Mouse (Mus musculus): ENCODE results near the gene Gtf2i.

The Gtf2i gene

GRCm38 (mm10) chr5:134237936-134238760, 76.4 kb downstream of the Gtf2i start:
- DNase-seq: no peak

- no peak for DNase-seq
Observed at GRCm38 (mm10) chr5:134237508-134237907, 77.1 kb downstream of the Gtf2i start.

- DNase-seq: peak; percentile 82
Observed at GRCm38 (mm10) chr5:134236796-134237195, 77.8 kb downstream of the Gtf2i start.

GRCm38 (mm10) chr5:134236241-134236640, 78.3 kb downstream of the Gtf2i start:
- DNase-seq: no peak

GRCm38 (mm10) chr5:134235111-134235510, 79.4 kb downstream of the Gtf2i start:
- DNase-seq: peak; percentile 72

GRCm38 (mm10) chr5:134234205-134234604, 80.4 kb downstream of the Gtf2i start:
- DNase-seq: no peak

GRCm38 (mm10) chr5:134233244-134233651, 81.3 kb downstream of the Gtf2i start:
- DNase-seq: no peak

GRCm38 (mm10) chr5:134232568-134232967, 82.0 kb downstream of the Gtf2i start:
- DNase-seq: peak; percentile 86

- DNase-seq: peak; percentile 94
Observed at GRCm38 (mm10) chr5:134232111-134232510, 82.4 kb downstream of the Gtf2i start.

- DNase-seq: peak; percentile 67
Observed at GRCm38 (mm10) chr5:134231376-134231775, 83.2 kb downstream of the Gtf2i start.

GRCm38 (mm10) chr5:134229391-134229790, 85.2 kb downstream of the Gtf2i start, which contains the start of gene Ncf1:
Ncf1 (minus strand) TSS chr5:134229625.
- peak; percentile 73 for DNase-seq

- peak; percentile 69 for DNase-seq
Observed at GRCm38 (mm10) chr5:134228249-134228638, 86.3 kb downstream of the Gtf2i start.

- DNase-seq: peak; percentile 64
Observed at GRCm38 (mm10) chr5:134227574-134228248, 86.8 kb downstream of the Gtf2i start.

- DNase-seq: no peak
Observed at GRCm38 (mm10) chr5:134226946-134227345, 87.6 kb downstream of the Gtf2i start.

- DNase-seq: no peak
Observed at GRCm38 (mm10) chr5:134225110-134225901, 89.3 kb downstream of the Gtf2i start.

GRCm38 (mm10) chr5:134221708-134222150, 92.8 kb downstream of the Gtf2i start:
- DNase-seq: no peak

- DNase-seq: no peak
Observed at GRCm38 (mm10) chr5:134221278-134221677, 93.3 kb downstream of the Gtf2i start.

- no peak for DNase-seq
Observed at GRCm38 (mm10) chr5:134217900-134218299, 96.7 kb downstream of the Gtf2i start.

GRCm38 (mm10) chr5:134214021-134214806, 100.3 kb downstream of the Gtf2i start:
- no peak for DNase-seq

GRCm38 (mm10) chr5:134209931-134210554, 104.5 kb downstream of the Gtf2i start:
- peak; percentile 86 for DNase-seq

GRCm38 (mm10) chr5:134206721-134207120, 107.8 kb downstream of the Gtf2i start:
- DNase-seq: no peak

- no peak for DNase-seq
Observed at GRCm38 (mm10) chr5:134193664-134194063, 120.9 kb downstream of the Gtf2i start.

Data from lung, postnatal 36 days (tissue).